Mouse (Mus musculus) olfactory bulb, adult 2 months (tissue): ENCODE data around the gene Ints13.

Source experiments
- CTCF ChIP-seq: fragments of 200-500 bp; IDR thresholded peaks from 2 replicates; pipeline ENCODE4 v1.5.1; 2012; ENCODE audit warnings: low read depth, mild to moderate bottlenecking, low read length, moderate library complexity; ENCODE audit not compliant: insufficient read depth
- POLR2A ChIP-seq: fragments of 200-500 bp; IDR thresholded peaks from 2 replicates; pipeline ENCODE4 v1.6.1; 2012; ENCODE audit warnings: mild to moderate bottlenecking, low read depth, low read length, moderate library complexity; ENCODE audit not compliant: insufficient read depth

DNA sequence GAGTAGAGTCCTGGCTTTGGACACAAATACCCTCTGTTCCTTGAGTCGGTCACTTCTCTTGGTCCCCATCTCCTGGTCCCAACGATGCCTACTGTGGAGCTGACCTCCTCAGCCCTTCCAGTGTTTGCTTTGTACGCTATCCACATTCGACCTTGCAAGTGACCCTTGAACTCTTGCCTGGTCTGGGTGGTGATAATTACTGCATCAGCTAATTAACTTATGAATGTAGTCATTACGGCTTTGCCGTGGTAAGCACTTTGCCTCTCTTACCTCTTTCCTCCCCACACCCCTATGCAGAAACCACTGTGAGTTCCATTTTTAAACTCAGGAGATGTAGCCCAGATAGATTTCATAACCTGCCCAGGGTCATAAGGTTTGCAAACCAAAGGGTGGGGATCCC lies 77.4 kb downstream of the Ints13 start:
- no peak for TF ChIP-seq CTCF
- TF ChIP-seq POLR2A, result no peak
